Mouse (Mus musculus) lung, postnatal 0 days (tissue): ENCODE measurements around the gene Eif2a.

ENCODE experiments used
- CTCF ChIP-seq: IDR thresholded peaks from 2 replicates; pipeline ENCODE4 v1.5.1; 2016; ENCODE audit warnings: antibody characterized with exemption, mild to moderate bottlenecking
- EP300 ChIP-seq: IDR thresholded peaks from 2 replicates; pipeline ENCODE4 v1.6.1; 2016; ENCODE audit warnings: antibody characterized with exemption, mild to moderate bottlenecking, control low read depth

DNA sequence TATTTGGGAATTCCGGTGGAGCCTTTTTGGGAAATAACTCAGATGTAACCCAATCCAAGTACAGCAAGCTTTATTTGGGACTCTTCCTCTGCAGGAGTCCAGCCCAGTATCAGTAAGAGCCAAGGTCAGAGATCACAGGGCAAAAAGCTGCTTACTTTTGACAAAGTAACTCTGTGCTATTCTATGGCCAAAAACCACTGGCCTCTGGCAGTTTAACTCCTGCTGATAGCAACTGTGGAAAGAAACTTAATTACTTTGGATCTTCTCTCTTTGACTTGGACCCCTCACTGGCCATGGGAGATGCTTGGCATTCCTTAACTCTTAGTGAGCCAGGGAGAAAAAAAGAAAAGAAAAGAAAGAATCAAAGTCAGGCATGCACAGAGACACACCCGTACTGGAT lies 35.8 kb downstream of the Eif2a start:
- TF ChIP-seq EP300 (no peak), CTCF (no peak)
